Mouse (Mus musculus): ENCODE results near the gene Tkfc. TPM values are rescaled to one million over a fixed set of nuclear protein-coding genes. Genes with fewer than 3 reads are reported as not detected.

The Tkfc gene
- polyA plus RNA-seq (2012), result 0.31 and 0.64 TPM in 2 replicates

- peaks cover 56% of the 10 kb centered on the region for H3K4me1 ChIP-seq (ENCODE audit: control insufficient read depth)
- no peaks in the 10 kb centered on the region for H3K9me3 ChIP-seq (ENCODE audit: control insufficient read depth, low read length)
- H3K36me3 ChIP-seq (ENCODE audit: control insufficient read depth), result peaks cover 45% of the 10 kb centered on the region
- no peak for TF ChIP-seq GATA1 (IDR thresholded peaks at IDR 0.05; ENCODE audit: low read length)
- no peak for TF ChIP-seq TAL1 (IDR thresholded peaks at IDR 0.05; ENCODE audit: low read length)
- H3K4me3 ChIP-seq (replicated peaks), result peak within 1 kb of the TSS; percentile 86
- no peaks in the 10 kb centered on the region for H3K27me3 ChIP-seq (ENCODE audit: control insufficient read depth)
These were observed at the start of gene Tkfc, which contains the start of gene Ddb1 for GRCm38 (mm10) chr19:10605293-10605900. Tkfc (minus strand) TSS chr19:10605654. Ddb1 (plus strand) TSS chr19:10605327.

GRCm38 (mm10) chr19:10648156-10648555 lies 42.7 kb upstream of the Tkfc start:
- peaks cover 30% of the 10 kb centered on the region for H3K36me3 ChIP-seq (ENCODE audit: control insufficient read depth)
- peaks cover 24% of the 10 kb centered on the region for H3K4me1 ChIP-seq (ENCODE audit: control insufficient read depth)
- TF ChIP-seq TAL1 (IDR thresholded peaks at IDR 0.05; ENCODE audit: low read length) (no peak), GATA1 (IDR thresholded peaks at IDR 0.05; ENCODE audit: low read length) (no peak)
- no peak overlapping the region for H3K4me3 ChIP-seq (replicated peaks)
- no peaks in the 10 kb centered on the region for H3K9me3 ChIP-seq (ENCODE audit: control insufficient read depth, low read length)
- H3K27me3 ChIP-seq (ENCODE audit: control insufficient read depth), result peaks cover 16% of the 10 kb centered on the region

- no peaks in the 10 kb centered on the region for H3K9me3 ChIP-seq (ENCODE audit: control insufficient read depth, low read length)
- no peak for TF ChIP-seq GATA1 (IDR thresholded peaks at IDR 0.05; ENCODE audit: low read length)
- H3K4me1 ChIP-seq (ENCODE audit: control insufficient read depth), result peaks cover 37% of the 10 kb centered on the region
- H3K27me3 ChIP-seq (ENCODE audit: control insufficient read depth), result peaks cover 16% of the 10 kb centered on the region
- no peak overlapping the region for H3K4me3 ChIP-seq (replicated peaks)
- H3K36me3 ChIP-seq (ENCODE audit: control insufficient read depth), result peaks cover 34% of the 10 kb centered on the region
These were observed 40.2 kb upstream of the Tkfc start for GRCm38 (mm10) chr19:10645616-10646015.

- H3K4me3 ChIP-seq (replicated peaks), result no peak overlapping the region
- TF ChIP-seq GATA1 (IDR thresholded peaks at IDR 0.05; ENCODE audit: low read length) (no peak), TAL1 (IDR thresholded peaks at IDR 0.05; ENCODE audit: low read length) (no peak)
- no peaks in the 10 kb centered on the region for H3K9me3 ChIP-seq (ENCODE audit: control insufficient read depth, low read length)
- H3K4me1 ChIP-seq (ENCODE audit: control insufficient read depth), result peaks cover 73% of the 10 kb centered on the region
- H3K36me3 ChIP-seq (ENCODE audit: control insufficient read depth), result peaks cover 24% of the 10 kb centered on the region
- no peaks in the 10 kb centered on the region for H3K27me3 ChIP-seq (ENCODE audit: control insufficient read depth)
These were observed 35.3 kb upstream of the Tkfc start for GRCm38 (mm10) chr19:10640589-10641378.

DNA sequence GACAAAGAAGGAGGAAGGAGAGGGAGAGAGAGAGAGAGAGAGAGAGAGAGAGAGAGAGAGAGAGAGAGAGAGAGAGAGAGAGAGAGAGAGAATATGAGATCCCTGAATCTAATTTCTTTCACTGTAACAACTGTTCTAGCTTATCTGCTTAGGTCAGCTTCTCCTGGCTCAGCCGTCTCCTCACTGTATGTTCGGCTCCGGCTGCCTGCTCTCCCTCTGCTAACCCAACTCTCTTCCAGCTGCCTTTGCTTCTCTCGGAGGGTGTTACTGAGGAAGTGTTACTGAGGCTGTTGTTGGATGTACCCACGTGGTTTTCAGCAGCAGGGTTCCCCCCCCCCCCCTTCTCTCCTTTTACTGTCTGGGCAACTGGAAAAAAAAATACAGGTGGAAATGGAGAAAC lies 34.6 kb upstream of the Tkfc start:
- Histone ChIP-seq H3K27me3 (ENCODE audit: control insufficient read depth) (no peaks in the 10 kb centered on the region), H3K4me1 (ENCODE audit: control insufficient read depth) (peaks cover 80% of the 10 kb centered on the region), H3K9me3 (ENCODE audit: control insufficient read depth, low read length) (no peaks in the 10 kb centered on the region), H3K4me3 (replicated peaks) (peak overlapping the region; percentile 27), H3K36me3 (ENCODE audit: control insufficient read depth) (peaks cover 26% of the 10 kb centered on the region)
- TF ChIP-seq TAL1 (IDR thresholded peaks at IDR 0.05; ENCODE audit: low read length) (no peak), GATA1 (IDR thresholded peaks at IDR 0.05; ENCODE audit: low read length) (no peak)

GRCm38 (mm10) chr19:10637840-10638239 lies 32.4 kb upstream of the Tkfc start:
- Histone ChIP-seq H3K36me3 (ENCODE audit: control insufficient read depth) (peaks cover 23% of the 10 kb centered on the region), H3K27me3 (ENCODE audit: control insufficient read depth) (no peaks in the 10 kb centered on the region), H3K4me1 (ENCODE audit: control insufficient read depth) (peaks cover 88% of the 10 kb centered on the region), H3K4me3 (replicated peaks) (no peak overlapping the region), H3K9me3 (ENCODE audit: control insufficient read depth, low read length) (no peaks in the 10 kb centered on the region)
- no peak for TF ChIP-seq TAL1 (IDR thresholded peaks at IDR 0.05; ENCODE audit: low read length)
- no peak for TF ChIP-seq GATA1 (IDR thresholded peaks at IDR 0.05; ENCODE audit: low read length)

DNA sequence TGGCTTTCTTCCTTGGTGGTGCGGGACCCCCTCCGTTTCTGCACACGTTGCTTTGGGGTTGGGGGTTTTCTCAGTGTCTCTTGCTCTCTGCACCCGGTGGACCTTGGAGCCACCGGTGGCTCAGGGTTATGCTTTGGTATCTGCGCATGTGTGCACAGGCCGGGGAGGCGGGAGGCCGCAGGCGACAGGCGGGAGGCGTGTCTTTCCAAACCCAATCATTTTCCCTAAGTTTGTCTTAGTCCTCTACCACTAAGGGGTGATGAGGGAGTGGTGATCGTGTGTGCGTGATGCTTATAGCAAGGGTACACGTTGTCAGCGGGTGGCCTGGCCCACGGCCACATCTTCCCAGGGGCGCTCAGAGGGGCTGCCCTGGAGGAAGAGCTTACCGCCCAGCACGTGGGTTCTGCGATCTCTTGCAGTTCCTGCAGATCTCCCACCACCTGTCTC lies 29.4 kb upstream of the Tkfc start:
- H3K9me3 ChIP-seq (ENCODE audit: control insufficient read depth, low read length), result no peaks in the 10 kb centered on the region
- H3K4me3 ChIP-seq (replicated peaks), result peak overlapping the region; percentile 73
- no peak for TF ChIP-seq GATA1 (IDR thresholded peaks at IDR 0.05; ENCODE audit: low read length)
- no peak for TF ChIP-seq TAL1 (IDR thresholded peaks at IDR 0.05; ENCODE audit: low read length)
- H3K27me3 ChIP-seq (ENCODE audit: control insufficient read depth), result no peaks in the 10 kb centered on the region
- peaks cover 38% of the 10 kb centered on the region for H3K36me3 ChIP-seq (ENCODE audit: control insufficient read depth)
- H3K4me1 ChIP-seq (ENCODE audit: control insufficient read depth), result peaks cover 63% of the 10 kb centered on the region

DNA sequence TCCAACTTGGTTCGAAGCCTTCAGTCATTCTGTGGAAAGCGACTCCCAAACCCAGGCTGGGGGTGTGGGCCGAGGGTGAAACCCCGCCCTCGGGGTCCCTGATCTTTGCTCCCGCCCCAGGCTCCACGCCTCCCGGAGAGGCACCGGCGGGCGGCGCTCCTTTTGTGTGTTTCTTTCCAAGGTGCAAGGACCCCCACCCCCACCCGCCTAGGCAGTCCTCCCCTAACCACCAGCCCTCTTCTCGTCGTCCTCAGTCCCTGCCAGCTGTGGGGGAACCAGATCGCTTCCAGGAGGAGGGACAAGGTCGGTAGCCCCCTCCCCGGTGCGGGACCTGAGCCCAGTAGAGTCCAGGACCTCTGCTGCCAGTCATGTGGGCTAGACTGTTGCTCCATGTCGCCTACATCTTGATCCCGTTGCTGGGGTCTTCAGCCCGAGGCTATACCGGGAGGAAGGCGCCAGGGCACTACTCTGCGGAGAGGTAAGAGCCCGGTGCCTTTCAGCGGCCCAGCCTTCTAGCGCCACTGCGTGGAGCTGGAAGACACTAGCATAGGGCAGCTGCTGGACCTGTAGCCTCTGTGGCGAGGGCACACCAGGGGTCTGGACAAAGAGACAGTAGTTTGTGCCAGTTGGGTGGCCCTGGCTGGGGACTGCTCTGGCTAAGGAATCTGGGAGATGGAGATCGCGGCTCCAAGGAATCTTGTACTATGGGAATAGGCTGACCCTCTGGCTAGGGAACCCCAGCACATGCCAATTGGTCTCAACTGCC lies 28.8 kb upstream of the Tkfc start, which contains the start of gene Vwce:
Gene Vwce, plus strand, starts transcription at position 108 of the 766 bp plus-strand sequence.
- no peaks in the 10 kb centered on the region for H3K27me3 ChIP-seq (ENCODE audit: control insufficient read depth)
- no peak for TF ChIP-seq GATA1 (IDR thresholded peaks at IDR 0.05; ENCODE audit: low read length)
- TF ChIP-seq TAL1 (IDR thresholded peaks at IDR 0.05; ENCODE audit: low read length), result no peak
- peaks cover 57% of the 10 kb centered on the region for H3K4me1 ChIP-seq (ENCODE audit: control insufficient read depth)
- H3K36me3 ChIP-seq (ENCODE audit: control insufficient read depth), result peaks cover 44% of the 10 kb centered on the region
- H3K9me3 ChIP-seq (ENCODE audit: control insufficient read depth, low read length), result no peaks in the 10 kb centered on the region
- peak within 1 kb of the TSS; percentile 73 for H3K4me3 ChIP-seq (replicated peaks)
